Mouse (Mus musculus): ENCODE measurements around the gene Jmjd8.

The Jmjd8 gene

GRCm38 (mm10) chr17:25808789-25809605 lies 19.7 kb upstream of the Jmjd8 start, which contains the start of gene Fbxl16:
Gene Fbxl16, plus strand, starts transcription at chr17:25809085.
- DNase-seq = peak; percentile 94

DNA sequence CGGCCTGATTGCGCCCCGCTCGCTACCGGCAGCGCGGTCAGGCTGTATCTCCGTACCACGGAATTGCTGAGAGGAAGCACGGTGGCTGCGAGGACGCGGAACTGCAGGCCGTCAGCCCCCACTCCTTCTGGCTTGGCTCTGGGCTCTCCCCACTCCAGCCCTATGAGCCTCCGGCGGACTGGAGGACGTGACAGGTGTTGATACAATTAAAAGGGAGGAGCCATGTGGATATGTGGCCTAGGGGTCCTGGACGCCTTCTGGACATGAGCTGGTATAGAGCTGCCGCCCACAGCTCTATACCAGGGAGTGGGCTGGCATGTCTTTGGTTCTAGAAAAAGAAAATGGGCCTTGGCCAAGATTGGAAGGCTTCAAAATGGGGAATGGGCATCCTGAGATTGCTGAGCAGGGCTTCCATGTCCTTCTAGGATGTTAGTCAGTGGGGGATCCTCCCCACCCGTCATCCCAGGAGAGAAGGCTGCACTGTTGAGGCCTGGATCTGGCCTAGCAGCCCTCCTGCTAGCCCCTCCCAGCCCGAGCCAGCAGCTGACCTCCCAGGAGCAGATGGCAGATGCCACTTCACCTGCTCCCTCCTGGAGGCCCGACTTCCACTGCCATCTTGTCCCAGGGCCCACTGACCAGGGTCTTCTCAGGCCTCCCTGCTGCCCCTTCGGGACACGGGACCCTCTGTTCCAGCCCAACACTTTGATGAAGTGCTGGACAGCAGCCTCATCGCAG lies 18.9 kb upstream of the Jmjd8 start:
- no peak for DNase-seq

- DNase-seq = no peak
These were observed 17.8 kb upstream of the Jmjd8 start for GRCm38 (mm10) chr17:25810890-25811289.

GRCm38 (mm10) chr17:25813471-25813870 lies 15.2 kb upstream of the Jmjd8 start:
- DNase-seq = peak; percentile 91

DNA sequence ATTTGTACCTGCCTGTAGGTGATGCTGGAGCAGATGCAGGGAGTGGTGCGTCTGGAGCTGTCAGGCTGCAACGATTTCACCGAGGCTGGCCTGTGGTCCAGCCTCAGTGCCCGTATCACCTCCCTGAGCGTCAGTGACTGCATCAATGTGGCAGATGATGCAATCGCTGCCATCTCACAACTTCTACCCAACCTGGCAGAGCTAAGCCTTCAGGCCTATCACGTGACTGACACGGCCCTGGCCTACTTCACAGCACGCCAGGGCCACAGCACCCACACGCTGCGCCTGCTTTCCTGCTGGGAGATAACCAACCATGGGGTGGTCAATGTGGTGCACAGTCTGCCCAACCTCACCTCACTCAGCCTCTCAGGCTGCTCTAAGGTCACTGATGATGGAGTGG lies 11.0 kb upstream of the Jmjd8 start:
- DNase-seq = no peak

GRCm38 (mm10) chr17:25818851-25819780 lies 9.6 kb upstream of the Jmjd8 start:
- DNase-seq = peak; percentile 46

GRCm38 (mm10) chr17:25823452-25823851 lies 5.2 kb upstream of the Jmjd8 start, which contains the start of gene Wdr24:
Gene Wdr24, plus strand, starts transcription at chr17:25823627.
- DNase-seq = peak; percentile 93

DNA sequence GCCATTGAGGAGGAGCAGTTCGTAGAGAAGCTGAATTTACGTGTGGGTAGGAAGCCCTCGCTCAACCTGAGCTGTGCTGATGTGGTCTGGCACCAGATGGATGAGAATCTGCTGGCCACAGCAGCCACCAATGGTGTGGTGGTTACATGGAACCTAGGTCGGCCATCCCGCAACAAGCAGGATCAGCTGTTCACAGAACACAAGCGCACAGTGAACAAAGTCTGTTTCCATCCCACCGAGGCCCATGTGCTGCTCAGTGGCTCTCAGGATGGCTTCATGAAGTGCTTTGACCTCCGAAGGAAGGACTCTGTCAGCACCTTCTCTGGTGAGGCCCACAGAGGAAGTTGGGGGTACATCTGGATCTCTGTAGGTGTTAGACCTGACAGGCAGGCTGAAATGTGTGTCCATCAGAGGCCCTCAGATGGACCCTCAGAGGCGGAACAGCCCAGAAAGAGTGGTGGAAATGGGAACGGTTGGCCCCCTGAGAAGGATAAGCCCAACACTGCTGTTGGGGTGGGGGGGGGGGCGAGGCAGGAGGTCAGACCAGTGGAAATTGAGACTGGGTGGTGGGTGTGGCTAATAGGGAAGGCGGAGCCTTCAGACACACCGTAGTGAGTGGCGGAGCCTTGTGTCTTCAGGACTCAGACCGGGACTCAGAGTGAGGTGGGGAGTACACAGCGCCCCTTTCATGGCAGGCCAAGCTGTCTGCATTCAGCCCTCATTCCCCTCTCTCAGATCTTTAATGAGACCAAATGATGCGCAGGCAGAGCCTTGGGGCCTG lies 4.1 kb upstream of the Jmjd8 start:
- no peak for DNase-seq

GRCm38 (mm10) chr17:25825311-25825710 lies 3.4 kb upstream of the Jmjd8 start:
- no peak for DNase-seq

DNA sequence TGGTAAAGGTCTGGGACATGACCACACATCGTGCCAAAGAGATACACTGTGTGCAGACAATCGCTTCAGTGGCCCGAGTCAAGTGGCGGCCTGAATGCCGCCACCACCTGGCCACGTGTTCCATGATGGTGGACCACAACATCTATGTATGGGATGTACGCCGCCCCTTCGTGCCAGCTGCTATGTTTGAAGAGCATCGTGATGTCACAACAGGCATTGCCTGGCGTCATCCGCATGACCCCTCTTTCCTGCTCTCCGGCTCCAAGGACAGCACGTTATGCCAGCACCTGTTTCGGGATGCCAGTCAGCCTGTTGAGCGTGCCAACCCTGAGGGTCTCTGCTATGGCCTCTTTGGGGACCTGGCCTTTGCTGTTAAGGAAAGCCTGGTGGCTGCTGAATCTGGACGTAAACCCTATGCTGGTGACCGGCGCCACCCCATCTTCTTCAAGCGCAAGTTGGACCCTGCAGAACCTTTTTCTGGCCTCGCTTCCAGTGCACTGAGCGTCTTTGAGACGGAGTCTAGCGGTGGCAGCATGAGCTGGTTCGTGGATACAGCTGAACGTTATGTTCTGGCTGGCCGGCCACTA lies 2.6 kb upstream of the Jmjd8 start:
- DNase-seq = no peak

GRCm38 (mm10) chr17:25827011-25827410 lies 1.7 kb upstream of the Jmjd8 start:
- no peak for DNase-seq

GRCm38 (mm10) chr17:25827546-25828222 lies 983 bp upstream of the Jmjd8 start:
- no peak for DNase-seq

GRCm38 (mm10) chr17:25828223-25828594 lies 458 bp upstream of the Jmjd8 start:
- no peak for DNase-seq

DNA sequence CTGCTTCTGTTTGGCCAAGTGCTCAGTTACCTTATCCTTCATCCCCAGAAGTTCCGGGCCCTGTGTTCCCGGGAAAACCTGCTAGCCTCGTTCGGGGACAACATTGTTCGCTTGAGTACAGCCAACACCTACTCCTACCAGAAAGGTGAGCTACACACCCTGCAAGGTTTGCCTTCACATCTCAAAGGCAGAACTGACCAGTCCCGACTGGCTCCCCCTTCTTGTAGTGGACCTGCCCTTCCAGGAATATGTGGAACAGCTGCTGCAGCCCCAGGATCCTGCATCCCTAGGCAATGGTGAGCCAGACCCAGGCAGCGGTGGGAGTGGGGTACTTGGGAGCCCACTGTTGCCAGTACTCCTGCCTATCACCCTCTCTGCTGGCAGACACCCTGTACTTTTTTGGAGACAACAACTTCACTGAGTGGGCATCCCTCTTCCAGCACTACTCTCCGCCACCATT lies 921 bp downstream of the Jmjd8 start:
- DNase-seq = peak; percentile 6

- no peak for DNase-seq
These were observed 1.6 kb downstream of the Jmjd8 start for GRCm38 (mm10) chr17:25830200-25830753.

- no peak for DNase-seq
These were observed 2.3 kb downstream of the Jmjd8 start for GRCm38 (mm10) chr17:25830806-25831431.

DNA sequence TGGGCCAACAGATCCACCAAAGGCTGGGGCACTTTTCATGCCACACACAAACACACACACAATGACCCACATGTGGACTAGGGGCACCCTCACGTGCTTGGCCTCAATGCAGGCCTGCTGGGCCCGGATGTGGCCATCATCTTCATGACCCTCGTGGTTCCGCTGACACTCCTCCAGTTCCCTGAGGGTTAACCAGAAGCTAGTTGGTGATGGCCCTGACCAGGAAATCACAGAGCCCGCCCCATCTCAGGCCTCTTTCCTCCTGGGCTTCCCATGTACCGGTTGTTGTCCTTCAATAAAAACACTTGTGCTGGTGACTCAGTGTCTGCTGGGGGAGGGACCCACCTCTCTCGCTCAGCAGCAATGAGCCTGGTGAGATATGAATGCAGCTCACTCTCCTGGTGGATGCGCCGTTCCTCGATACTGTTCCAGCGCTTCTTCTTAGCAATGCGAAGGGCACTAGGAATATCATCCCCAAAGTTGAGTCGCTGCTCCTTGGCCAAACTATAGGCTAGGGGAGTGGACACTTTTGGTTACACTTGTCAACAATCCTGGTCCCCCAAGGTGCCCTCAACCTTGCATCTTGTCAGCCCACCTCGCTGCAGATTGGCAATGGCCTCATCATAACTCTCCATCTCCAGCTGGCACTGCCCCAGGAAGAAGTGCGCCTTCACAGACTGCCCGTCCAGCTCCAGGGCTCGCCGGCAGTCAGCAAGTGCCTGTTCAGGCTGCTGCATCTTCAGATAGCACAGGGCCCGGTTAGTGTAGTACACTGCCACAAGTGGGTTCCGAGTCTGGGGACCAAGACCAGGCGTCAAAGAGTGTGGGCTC lies 3.0 kb downstream of the Jmjd8 start:
- DNase-seq = no peak

DNA sequence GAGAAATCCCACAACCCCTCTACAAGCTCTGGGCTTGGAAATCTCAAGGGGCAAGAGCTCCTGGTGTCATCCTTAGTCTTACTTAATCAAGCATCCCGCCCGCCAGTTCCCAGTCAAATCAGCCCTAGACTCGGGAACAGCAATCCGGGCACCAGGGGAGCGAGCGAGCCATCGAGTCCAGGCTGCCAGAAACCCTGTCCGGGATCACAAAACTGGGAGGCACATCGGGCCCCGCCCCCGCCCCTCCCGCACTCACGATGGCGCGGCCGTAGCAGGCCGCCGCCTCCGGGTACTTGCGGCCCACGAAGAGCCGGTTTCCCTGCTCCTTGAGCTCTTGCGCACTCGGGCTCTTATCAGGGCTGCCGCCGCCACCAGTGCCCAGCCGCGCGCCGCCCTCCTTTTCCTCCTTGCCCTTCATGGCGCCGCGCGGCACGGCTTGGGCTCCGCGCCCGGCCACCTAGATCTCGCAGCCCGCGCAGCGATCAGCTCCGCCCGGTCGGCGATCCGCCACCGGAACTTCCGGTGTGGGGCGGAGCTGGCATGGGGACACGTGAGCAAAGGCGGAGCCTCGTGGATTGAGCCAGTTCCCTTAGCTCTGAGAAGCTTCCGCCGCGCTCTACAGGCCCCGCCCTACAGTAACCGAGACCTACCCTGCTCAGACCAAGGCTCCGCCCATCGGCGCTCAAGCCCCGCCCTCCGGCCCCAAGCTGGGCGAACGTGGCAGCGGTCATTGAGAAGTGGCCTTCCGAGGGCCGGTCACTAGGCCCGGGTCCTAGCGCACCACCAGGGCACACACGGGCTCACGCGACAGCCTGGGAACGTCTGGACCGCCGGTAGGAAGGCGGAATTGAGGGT lies 4.0 kb downstream of the Jmjd8 start:
- peak; percentile 100 for DNase-seq

Data from embryo, embryonic 11 days (tissue).